Mouse (Mus musculus): ENCODE measurements at regions not wholly inside any gene's neighbourhood (a gene's known extent, or its start where the extent isn't known, plus 50 kb on each side); places are given as distances from the start of the nearest gene placed in this dataset.

DNA sequence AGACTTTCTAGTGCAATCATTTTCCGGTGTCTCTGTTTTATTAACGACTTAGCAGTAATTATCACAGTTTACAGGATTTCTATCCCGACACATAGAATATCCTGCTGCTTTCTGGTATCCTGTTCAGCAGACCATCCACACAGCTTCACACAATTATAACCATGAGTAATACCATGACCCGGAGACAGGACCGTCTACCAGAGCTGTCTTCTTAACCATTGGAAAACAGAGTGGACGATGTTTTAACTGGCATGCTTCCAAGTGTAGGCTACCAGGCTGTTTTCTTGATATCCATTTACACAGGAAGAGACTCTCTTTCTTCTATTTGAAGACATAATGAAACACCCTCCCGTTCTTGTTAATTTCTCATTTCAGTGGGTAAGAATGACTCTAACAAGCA lies 51.7 kb upstream of the Ank start:
- no peak overlapping the region for H3K4me3 ChIP-seq (ENCODE audit: low read depth, low read length)
- TF ChIP-seq GATA1 (IDR thresholded peaks at IDR 0.05; ENCODE audit: borderline replicate concordance, low read length) (no peak), CTCF (IDR thresholded peaks at IDR 0.05; ENCODE audit: low read depth, low read length) (no peak), GATA2 (IDR thresholded peaks at IDR 0.05; ENCODE audit: borderline replicate concordance, low read depth, low read length) (no peak), POLR2AphosphoS5 (IDR thresholded peaks at IDR 0.05; ENCODE audit: insufficient replicate concordance, low read depth, low read length) (no peak), TAL1 (conservative IDR thresholded peaks at IDR 0.05; ENCODE audit: low read depth, low read length) (no peak)
- H3K4me1 ChIP-seq (ENCODE audit: insufficient read depth, low read depth, low read length): no peaks in the 10 kb centered on the region
- no peaks in the 10 kb centered on the region for H3K36me3 ChIP-seq (replicated peaks)
- ATAC-seq (ENCODE audit: extremely low read depth, insufficient number of reproducible peaks, low FRiP score, poor library complexity, severe bottlenecking) (no peak), DNase-seq (ENCODE audit: low spot score) (no peak)
- H3K9me3 ChIP-seq (replicated peaks): no peaks in the 10 kb centered on the region
- peaks cover 15% of the 10 kb centered on the region for H3K27me3 ChIP-seq (ENCODE audit: insufficient read depth, low read length)

Data from G1E (cell line).